Mouse (Mus musculus): Measurements from ENCODE around the gene Gm14403. TPM values are rescaled to one million over a fixed set of nuclear protein-coding genes. Genes with fewer than 3 reads are reported as not detected.
"Not testable (repeated sequence)": the region's sequence is repeated elsewhere in the genome, so short reads cannot be mapped to it uniquely, and the experiment has no call there.

Gene Gm14403
- polyA plus RNA-seq, 1 experiment from 2014 or later = 6.4 TPM

DNA sequence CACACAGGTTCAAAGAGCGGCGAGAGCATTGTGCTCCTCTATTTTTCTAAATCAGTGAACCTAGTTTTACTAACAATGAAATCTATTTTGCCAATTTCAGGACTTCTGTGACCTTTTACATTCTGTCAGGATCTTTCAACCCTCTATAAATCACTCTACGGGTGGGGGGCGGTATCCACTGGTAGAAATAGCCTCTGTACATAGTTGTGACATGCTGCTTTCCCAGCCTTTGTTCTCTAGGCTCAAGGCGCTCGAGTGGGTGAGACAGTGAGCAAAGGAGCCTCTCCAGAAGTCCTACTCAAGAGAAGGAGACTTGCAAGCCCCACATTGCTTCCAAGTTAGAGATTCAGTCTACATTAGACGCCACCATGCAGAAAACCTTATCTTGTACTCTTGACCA is 20.3 kb downstream of the Gm14403 start:
- H3K27ac ChIP-seq; ATAC-seq (replicated peaks; ENCODE audit: insufficient number of reproducible peaks, insufficient read depth, low FRiP score, low read depth); H3K4me3 ChIP-seq; H3K4me1 ChIP-seq (replicated peaks); H3K4me2 ChIP-seq; H3K36me3 ChIP-seq; H3K9ac ChIP-seq; H3K27me3 ChIP-seq; H3K9me3 ChIP-seq (replicated peaks): not testable (repeated sequence)
- WGBS = 85% methylated on average over 7 of the region's 7 CpGs

DNA sequence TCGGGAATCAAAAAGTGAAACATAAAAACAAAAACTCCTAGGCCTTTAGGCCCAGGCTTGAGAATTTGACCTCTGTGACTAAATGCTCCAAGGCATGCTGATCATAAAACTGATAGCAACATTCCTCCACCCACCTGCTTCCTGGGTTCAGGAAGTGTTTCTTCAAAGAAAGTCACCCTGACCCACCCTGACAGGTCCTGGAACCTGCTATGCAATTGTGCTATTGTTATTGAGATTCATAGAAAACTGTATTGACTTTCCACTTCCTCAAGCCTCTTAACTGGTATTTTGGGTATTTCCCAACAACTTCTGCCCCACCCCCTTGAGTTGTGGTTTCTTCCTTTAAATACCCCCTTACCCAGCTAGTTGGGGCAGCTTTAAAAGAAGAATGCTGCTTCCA is 20.9 kb downstream of the Gm14403 start:
- H3K27ac ChIP-seq; H3K4me3 ChIP-seq; H3K27me3 ChIP-seq; H3K36me3 ChIP-seq; H3K4me1 ChIP-seq (replicated peaks); H3K4me2 ChIP-seq; H3K9ac ChIP-seq; H3K9me3 ChIP-seq (replicated peaks); ATAC-seq (replicated peaks; ENCODE audit: insufficient number of reproducible peaks, insufficient read depth, low FRiP score, low read depth): not testable (repeated sequence)
- WGBS = 73% methylated on average over 1 of the region's 1 CpGs

GRCm38 (mm10) chr2:177520035-177520434 is 22.0 kb downstream of the Gm14403 start:
- Histone ChIP-seq H3K36me3 (no peaks in the 10 kb centered on the region), H3K4me3 (no peak overlapping the region), H3K27me3 (no peaks in the 10 kb centered on the region), H3K9me3 (replicated peaks) (no peaks in the 10 kb centered on the region; the same call in 1 of the 2 replicates), H3K4me2 (no peak overlapping the region), H3K4me1 (replicated peaks) (no peaks in the 10 kb centered on the region), H3K27ac (no peak overlapping the region), H3K9ac (no peak overlapping the region)
- ATAC-seq (replicated peaks; ENCODE audit: insufficient number of reproducible peaks, insufficient read depth, low FRiP score, low read depth) = no peak
- WGBS = 75% methylated on average over 8 of the region's 8 CpGs

DNA sequence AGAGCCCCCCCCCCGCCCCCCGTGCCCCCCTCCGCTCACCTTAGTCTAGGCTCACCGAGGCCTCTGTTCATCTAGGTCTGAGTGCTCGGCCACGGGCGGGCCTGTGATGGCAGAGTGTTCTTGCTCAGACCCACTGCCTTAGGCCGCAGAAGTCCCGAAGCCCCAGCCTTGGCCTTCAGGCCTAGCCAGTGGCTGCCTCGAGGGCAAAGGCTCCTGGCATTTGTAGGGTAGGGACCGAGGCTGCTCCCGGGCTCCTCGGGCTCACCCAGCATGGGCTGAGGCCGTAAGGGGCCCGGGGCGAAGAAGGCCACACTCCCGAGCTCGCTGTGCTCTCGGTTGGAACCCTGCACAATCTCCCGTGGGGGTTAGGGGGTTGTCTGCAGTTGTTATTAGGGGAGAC is 25.0 kb downstream of the Gm14403 start:
- Histone ChIP-seq H3K36me3 (no peaks in the 10 kb centered on the region), H3K27me3 (no peaks in the 10 kb centered on the region), H3K27ac (no peak overlapping the region), H3K4me1 (replicated peaks) (no peaks in the 10 kb centered on the region), H3K9me3 (replicated peaks) (no peaks in the 10 kb centered on the region; the same call in 1 of the 2 replicates), H3K4me2 (no peak overlapping the region), H3K4me3 (no peak overlapping the region), H3K9ac (no peak overlapping the region)
- no peak for ATAC-seq (replicated peaks; ENCODE audit: insufficient number of reproducible peaks, insufficient read depth, low FRiP score, low read depth)
- WGBS = 82% methylated on average over 20 of the region's 20 CpGs

- ATAC-seq (replicated peaks; ENCODE audit: insufficient number of reproducible peaks, insufficient read depth, low FRiP score, low read depth); H3K27me3 ChIP-seq; H3K36me3 ChIP-seq; H3K4me2 ChIP-seq; H3K27ac ChIP-seq; H3K4me3 ChIP-seq; H3K4me1 ChIP-seq (replicated peaks); H3K9me3 ChIP-seq (replicated peaks); H3K9ac ChIP-seq: not testable (repeated sequence)
- WGBS = 88% methylated on average over 6 of the region's 6 CpGs
These were observed 25.7 kb downstream of the Gm14403 start for GRCm38 (mm10) chr2:177523674-177524073.

DNA sequence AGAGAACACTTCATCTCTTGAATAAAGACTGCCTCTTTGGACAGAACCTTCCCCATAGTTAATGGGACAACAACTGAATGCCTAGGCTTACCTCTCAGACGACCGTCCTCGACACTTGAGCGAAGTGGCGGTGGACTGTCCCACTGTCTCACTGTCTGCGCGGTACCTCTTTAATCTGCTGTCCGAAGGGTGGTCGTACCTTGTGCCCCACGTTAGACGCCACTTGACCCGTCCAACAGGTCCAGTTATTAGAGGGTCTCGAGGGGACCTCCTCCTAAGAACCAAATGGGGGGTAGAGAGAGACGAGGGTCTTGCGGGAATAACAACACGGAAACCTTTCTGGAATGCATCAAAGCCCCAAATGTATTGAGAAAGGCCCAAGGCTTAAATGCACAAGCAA is 26.2 kb downstream of the Gm14403 start:
- not testable (repeated sequence) for H3K9me3 ChIP-seq (replicated peaks); H3K4me2 ChIP-seq; H3K27me3 ChIP-seq; H3K4me3 ChIP-seq; H3K36me3 ChIP-seq; H3K27ac ChIP-seq; ATAC-seq (replicated peaks; ENCODE audit: insufficient number of reproducible peaks, insufficient read depth, low FRiP score, low read depth); H3K4me1 ChIP-seq (replicated peaks); H3K9ac ChIP-seq
- 86% methylated on average over 16 of the region's 16 CpGs for WGBS

- no peaks in the 10 kb centered on the region for H3K36me3 ChIP-seq
- H3K9ac ChIP-seq = no peak overlapping the region
- H3K4me2 ChIP-seq = no peak overlapping the region
- no peaks in the 10 kb centered on the region for H3K4me1 ChIP-seq (replicated peaks)
- H3K9me3 ChIP-seq (replicated peaks) = no peaks in the 10 kb centered on the region
- H3K27me3 ChIP-seq = no peaks in the 10 kb centered on the region
- WGBS = 68% methylated on average over 9 of the region's 9 CpGs
- ATAC-seq (replicated peaks; ENCODE audit: insufficient number of reproducible peaks, insufficient read depth, low FRiP score, low read depth) = no peak
- H3K4me3 ChIP-seq = no peak overlapping the region
- no peak overlapping the region for H3K27ac ChIP-seq
These were observed 37.9 kb downstream of the Gm14403 start for GRCm38 (mm10) chr2:177535876-177536275.

- H3K4me1 ChIP-seq (replicated peaks); H3K4me2 ChIP-seq; H3K27me3 ChIP-seq; ATAC-seq (replicated peaks; ENCODE audit: insufficient number of reproducible peaks, insufficient read depth, low FRiP score, low read depth); H3K9ac ChIP-seq; H3K9me3 ChIP-seq (replicated peaks); H3K36me3 ChIP-seq; H3K27ac ChIP-seq; H3K4me3 ChIP-seq: not testable (repeated sequence)
- WGBS = 76% methylated on average over 2 of the region's 2 CpGs
These were observed 39.1 kb downstream of the Gm14403 start for GRCm38 (mm10) chr2:177537141-177537540.

DNA sequence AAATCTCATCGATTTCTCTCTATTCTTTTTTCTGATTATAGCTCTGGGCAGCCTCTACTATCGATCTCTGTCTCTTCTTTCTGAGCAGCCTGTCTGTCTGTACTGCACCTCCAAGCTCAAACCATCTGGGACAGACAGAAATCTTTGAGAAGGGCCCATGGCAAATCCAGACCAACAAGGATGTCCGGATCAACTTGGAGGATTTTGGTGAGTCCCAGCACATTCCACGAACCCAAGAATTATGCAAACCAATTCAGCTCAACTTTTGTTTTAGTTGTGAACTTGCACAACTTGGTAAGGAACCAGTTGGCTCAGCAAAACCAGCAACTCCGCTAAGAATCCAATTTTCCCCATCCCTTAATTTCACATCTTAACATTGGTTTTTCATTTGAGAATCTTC is 39.7 kb downstream of the Gm14403 start:
- H3K9ac ChIP-seq; ATAC-seq (replicated peaks; ENCODE audit: insufficient number of reproducible peaks, insufficient read depth, low FRiP score, low read depth): not testable (repeated sequence)
- 62% methylated on average over 5 of the region's 5 CpGs for WGBS

DNA sequence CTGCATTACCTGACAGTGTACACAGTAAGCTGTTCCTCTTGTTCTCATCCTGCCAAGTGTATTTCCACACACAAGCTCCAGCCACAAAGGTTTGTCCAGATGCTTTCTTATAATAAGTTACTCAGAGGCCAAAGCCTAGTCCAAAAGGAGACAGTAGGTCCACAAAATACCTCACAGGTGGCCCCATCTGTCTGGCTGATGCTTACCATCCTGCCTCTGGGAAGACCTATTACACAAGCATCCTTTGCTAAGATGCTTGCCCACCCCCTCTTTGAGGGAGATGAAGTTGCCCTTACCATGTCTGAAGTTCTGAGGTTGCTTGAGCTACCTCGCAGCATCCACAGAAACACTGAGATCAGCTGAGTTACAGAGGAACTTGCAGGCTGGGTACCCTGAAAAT is 57.2 kb downstream of the Gm14403 start:
- not testable (repeated sequence) for H3K27ac ChIP-seq; H3K36me3 ChIP-seq; H3K4me3 ChIP-seq; H3K27me3 ChIP-seq; H3K9me3 ChIP-seq (replicated peaks); ATAC-seq (replicated peaks; ENCODE audit: insufficient number of reproducible peaks, insufficient read depth, low FRiP score, low read depth); H3K9ac ChIP-seq; H3K4me1 ChIP-seq (replicated peaks); H3K4me2 ChIP-seq
- 60% methylated on average over 1 of the region's 1 CpGs for WGBS

More for the DNA sequence above, 39.7 kb downstream of the Gm14403 start:
- not testable (repeated sequence) for H3K9me3 ChIP-seq (replicated peaks); H3K36me3 ChIP-seq; H3K27me3 ChIP-seq; H3K4me3 ChIP-seq; H3K4me2 ChIP-seq; H3K4me1 ChIP-seq (replicated peaks); H3K27ac ChIP-seq
